Mouse (Mus musculus) layer of hippocampus, adult 2 months (tissue): ENCODE measurements at regions not wholly inside any gene's neighbourhood (a gene's known extent, or its start where the extent isn't known, plus 50 kb on each side); places are given as distances from the start of the nearest gene placed in this dataset.

ENCODE experiments used
- DNase-seq, 2 experiments: peaks; one replicate each; pipeline ENCODE4 v3.0.0; 2022; ENCODE audit warnings: low spot score in 2 of 2
- H3K27ac ChIP-seq: fragments of 200-600 bp; 2 replicates; pipeline ENCODE4 v1.8.1; 2022
- H3K4me3 ChIP-seq: fragments of 200-600 bp; 2 replicates; pipeline ENCODE4 v1.8.1; 2022; ENCODE audit warnings: mild to moderate bottlenecking
- CTCF ChIP-seq: fragments of 200-600 bp; conservative IDR thresholded peaks from 2 replicates; pipeline ENCODE4 v1.8.1; 2022; ENCODE audit warnings: antibody characterized with exemption, mild to moderate bottlenecking, moderate library complexity

DNA sequence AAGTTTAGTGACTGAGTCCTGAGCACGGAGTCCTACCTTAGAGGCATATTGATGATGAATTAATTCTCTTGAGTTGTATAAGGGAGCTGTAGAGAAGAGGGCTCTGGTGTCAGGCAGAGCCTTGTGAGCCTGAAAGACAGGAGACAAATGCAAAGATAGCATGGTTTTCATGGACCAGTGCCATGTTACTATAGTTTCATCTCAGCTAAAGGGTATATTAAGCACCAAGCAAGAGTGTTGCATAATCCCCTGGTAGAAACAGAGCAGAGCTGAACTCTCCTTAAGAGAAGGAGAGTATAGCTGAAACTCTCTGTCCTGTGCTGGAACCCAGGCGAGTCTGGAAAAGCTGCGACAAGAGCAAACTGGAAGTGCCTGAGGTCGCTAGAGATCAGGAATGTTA is 73.5 kb upstream of the Smarca2 start:
- DNase-seq = no peak
- H3K4me3 ChIP-seq = no peak overlapping the region
- no peak for TF ChIP-seq CTCF
- no peak overlapping the region for H3K27ac ChIP-seq

DNA sequence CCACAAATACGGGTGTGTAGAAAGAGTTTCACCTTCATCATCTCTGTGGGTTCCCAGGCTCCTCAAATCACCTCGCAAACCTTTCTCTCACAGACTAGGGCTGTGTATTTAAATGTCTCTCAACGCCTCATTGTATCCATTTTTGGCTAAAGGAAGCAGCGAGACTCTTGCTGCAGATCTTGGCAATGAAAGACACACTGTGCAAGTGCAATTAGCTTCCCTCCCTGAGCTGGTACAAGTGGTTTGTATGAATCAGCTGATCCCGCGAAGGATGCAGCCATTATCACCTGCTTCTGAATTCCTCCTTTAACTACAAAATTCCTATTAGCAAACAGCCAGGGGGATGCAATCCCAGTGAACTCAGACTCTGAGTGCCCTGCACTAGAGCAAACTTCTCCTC is 72.3 kb upstream of the Smarca2 start:
- Histone ChIP-seq H3K27ac (no peak overlapping the region), H3K4me3 (no peak overlapping the region)
- no peak for TF ChIP-seq CTCF
- no peak for DNase-seq

DNA sequence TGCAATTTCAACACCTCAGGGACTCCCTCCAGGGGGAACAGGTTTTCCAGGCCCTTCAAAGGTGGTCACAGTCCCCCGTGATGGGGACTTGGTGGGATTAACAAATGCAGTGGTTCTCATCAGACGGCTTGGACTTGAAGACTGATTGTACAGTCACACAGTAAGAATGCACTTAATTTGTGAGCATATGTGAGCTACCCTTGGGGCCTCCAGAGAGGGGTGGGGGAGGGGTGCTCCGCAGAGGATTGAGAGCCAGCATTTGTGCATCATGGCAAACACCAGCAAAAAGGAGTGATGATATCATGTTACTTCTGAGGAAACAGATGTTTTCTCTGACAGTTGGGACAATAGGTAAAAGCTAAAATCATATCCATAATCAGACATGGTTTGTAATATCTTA is 59.2 kb upstream of the Smarca2 start:
- no peak for DNase-seq
- no peak for TF ChIP-seq CTCF
- Histone ChIP-seq H3K27ac (no peak overlapping the region), H3K4me3 (no peak overlapping the region)

DNA sequence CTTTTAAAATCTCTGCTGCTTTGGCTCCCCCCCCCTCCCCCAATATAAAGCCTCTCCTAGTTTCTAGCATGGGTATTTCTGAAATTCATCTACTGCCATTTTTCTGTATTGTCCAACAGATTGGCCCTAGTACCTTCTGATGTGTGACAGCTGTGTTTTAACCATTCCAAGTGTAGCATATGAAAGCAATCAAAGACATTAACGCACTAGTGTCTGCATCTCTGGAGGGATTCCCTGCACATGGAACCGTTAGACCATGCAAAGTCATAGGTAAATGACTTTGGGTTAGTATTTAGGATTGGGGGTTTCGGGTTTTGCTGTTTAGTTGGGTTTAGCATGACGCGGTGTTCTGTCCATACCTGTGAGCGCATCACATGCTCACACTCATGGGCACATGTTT is 57.3 kb upstream of the Smarca2 start:
- no peak overlapping the region for H3K4me3 ChIP-seq
- no peak for DNase-seq
- TF ChIP-seq CTCF = no peak
- no peak overlapping the region for H3K27ac ChIP-seq

DNA sequence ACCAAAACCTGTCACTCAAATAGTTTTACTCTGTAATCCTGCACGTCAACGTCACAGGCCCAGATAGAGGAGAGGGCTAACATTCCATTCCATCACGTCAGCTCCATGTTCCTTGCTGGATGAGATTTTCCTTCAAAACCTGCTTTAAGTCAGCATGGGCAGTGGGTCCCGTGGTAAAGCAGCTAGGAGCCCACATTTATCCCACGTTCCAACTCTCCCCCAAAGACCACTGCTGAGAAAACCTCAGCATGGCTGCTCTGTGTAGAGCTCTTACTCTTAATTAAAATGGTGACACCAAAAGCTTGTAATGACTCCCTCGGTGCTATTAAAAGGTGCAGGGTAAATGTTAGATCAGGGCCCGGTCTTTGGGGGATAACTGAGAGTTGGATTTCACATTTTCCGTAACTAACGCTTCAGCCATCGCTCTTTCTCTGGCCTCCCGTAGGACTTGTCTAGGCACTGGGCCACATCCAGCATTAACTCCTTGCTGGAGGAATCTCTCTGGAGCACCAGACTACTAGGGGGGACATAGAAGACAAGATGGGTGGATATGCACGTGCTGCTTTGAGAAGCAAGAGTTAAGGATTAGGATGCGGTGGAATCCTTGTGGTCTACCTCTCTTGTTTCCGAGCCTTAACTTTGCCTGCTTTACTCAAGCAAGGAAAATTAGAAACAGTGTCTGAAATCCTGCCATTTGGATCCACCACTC is 56.1 kb upstream of the Smarca2 start:
- no peak for TF ChIP-seq CTCF
- no peak for DNase-seq
- Histone ChIP-seq H3K4me3 (no peak overlapping the region), H3K27ac (no peak overlapping the region)

DNA sequence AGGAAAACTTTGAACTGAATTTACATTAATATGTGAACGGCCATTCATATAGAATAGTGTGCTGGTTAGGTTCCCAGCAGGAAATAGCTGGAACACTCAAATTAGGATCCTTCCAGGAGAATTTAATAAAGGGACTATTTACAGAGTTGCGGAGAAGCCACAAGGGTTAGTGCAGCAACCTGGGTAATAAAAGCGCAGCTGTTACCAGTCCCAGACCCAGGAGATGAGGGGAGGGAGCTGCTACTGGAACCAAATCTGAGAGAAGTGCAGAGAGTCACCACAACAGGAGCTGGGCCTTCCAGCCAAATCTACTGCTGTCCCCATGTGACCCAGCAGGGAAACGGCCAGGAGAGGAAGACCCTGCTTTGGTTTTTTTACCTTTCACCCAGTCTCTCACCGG is 54.6 kb upstream of the Smarca2 start:
- no peak for DNase-seq
- Histone ChIP-seq H3K4me3 (no peak overlapping the region), H3K27ac (no peak overlapping the region)
- TF ChIP-seq CTCF = no peak
